Mouse (Mus musculus): ENCODE results near the gene Pla2g4b. TPM values are rescaled to one million over a fixed set of nuclear protein-coding genes. Genes with fewer than 3 reads are reported as not detected.

Gene Pla2g4b
- polyA plus RNA-seq, 2 experiments = 0.11 to 1.3 TPM

DNA sequence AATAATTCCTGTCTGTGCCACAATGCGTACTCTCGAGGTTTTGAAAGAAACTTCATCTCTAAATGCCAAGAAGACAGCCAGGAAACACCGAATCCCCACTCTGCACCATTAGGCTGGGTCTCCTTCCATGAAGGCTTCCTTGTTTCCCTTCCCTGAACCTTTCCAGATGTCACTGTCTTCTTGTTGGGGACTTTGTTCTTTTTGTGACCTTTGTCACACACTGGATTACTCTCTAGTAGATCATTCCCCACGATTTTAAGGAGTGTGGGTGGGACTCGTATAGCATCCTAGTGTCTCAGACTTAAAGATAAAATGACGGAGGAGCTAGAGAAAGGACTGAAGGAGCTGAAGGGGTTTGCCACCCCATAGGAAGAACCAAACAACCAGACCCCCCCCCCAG lies 42.3 kb upstream of the Pla2g4b start:
- TF ChIP-seq EP300 (IDR thresholded peaks at IDR 0.05; ENCODE audit: low read depth) (no peak), CTCF (IDR thresholded peaks at IDR 0.05; ENCODE audit: low read depth) (no peak)
- DNase-seq (ENCODE audit: low read depth in 3 of 3, low spot score in 3 of 3) (no peak), ATAC-seq (ENCODE audit: insufficient read depth) (no peak)
- Histone ChIP-seq H3K4me3 (ENCODE audit: insufficient read depth in 1 of 2, low read depth in 2 of 2, low read length in 2 of 2) (no peak overlapping the region), H3K4me2 (ENCODE audit: low read depth) (no peak overlapping the region), H3K36me3 (replicated peaks; ENCODE audit: control insufficient read depth, insufficient read depth, low read depth) (no peaks in the 10 kb centered on the region), H3K27ac (no peak overlapping the region), H3K27me3 (ENCODE audit: control insufficient read depth, insufficient read depth, low read length) (no peaks in the 10 kb centered on the region), H3K9me3 (ENCODE audit: control insufficient read depth, low read length) (no peaks in the 10 kb centered on the region), H3K9ac (replicated peaks) (no peak overlapping the region), H3K4me1 (replicated peaks; ENCODE audit: control insufficient read depth in 2 of 2, insufficient read depth in 2 of 2, low read length in 1 of 2) (no peaks in the 10 kb centered on the region; a peak in 1 of 4 replicates)
- 66% methylated on average over 6 of the region's 6 CpGs for whole genome bisulfite sequencing (ENCODE audit: insufficient replicate concordance)

DNA sequence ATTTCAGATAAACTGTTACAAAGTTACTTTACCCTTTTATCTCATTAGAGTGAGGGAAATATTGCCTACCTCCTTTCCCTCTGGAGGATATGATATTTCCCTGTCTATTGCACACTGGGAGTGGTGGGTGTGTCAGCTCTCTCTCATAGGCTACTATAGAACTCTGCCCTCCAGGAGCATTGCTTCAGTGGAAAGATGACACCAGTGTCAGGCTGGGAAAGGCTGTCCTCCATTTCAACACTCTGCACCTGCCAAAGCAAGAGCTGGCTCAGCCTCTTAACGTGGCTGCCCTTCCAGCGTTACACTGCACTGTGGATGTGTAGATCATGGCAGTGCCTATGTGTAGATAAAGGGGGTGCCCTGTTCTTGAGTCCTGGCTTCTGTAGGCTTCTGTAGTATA lies 40.9 kb upstream of the Pla2g4b start:
- TF ChIP-seq CTCF (IDR thresholded peaks at IDR 0.05; ENCODE audit: low read depth) (no peak), EP300 (IDR thresholded peaks at IDR 0.05; ENCODE audit: low read depth) (no peak)
- no peak overlapping the region for H3K27ac ChIP-seq
- ATAC-seq (ENCODE audit: insufficient read depth) = no peak
- no peak overlapping the region for H3K4me2 ChIP-seq (ENCODE audit: low read depth)
- H3K27me3 ChIP-seq (ENCODE audit: control insufficient read depth, insufficient read depth, low read length) = no peaks in the 10 kb centered on the region
- WGBS (ENCODE audit: insufficient replicate concordance) = 70% methylated on average over 2 of the region's 2 CpGs
- no peaks in the 10 kb centered on the region for H3K36me3 ChIP-seq (replicated peaks; ENCODE audit: control insufficient read depth, insufficient read depth, low read depth)
- no peaks in the 10 kb centered on the region for H3K9me3 ChIP-seq (ENCODE audit: control insufficient read depth, low read length)
- H3K4me1 ChIP-seq (replicated peaks; ENCODE audit: control insufficient read depth in 2 of 2, insufficient read depth in 2 of 2, low read length in 1 of 2) = no peaks in the 10 kb centered on the region
- DNase-seq (ENCODE audit: low read depth in 3 of 3, low spot score in 3 of 3) = no peak
- no peak overlapping the region for H3K4me3 ChIP-seq (ENCODE audit: insufficient read depth in 1 of 2, low read depth in 2 of 2, low read length in 2 of 2)
- no peak overlapping the region for H3K9ac ChIP-seq (replicated peaks)

DNA sequence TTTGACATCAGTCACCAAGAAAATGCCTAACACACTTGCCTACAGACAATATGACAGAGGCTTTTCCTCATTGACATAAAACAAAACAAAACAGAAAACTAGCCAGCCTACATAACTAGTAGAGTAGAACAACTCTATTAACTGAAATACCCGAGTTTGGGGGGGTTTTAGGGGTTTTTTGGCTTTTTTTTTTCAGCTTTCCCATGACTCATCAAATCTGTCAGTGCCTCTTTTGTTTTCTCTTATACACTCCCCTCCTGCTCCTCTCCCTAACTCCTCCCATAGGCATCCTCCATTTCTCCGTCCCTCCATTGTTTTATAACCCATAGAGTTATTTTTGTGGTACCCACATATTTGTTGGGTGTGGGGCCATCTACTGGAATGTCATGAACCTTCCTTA lies 39.7 kb upstream of the Pla2g4b start:
- Histone ChIP-seq H3K4me2 (ENCODE audit: low read depth) (no peak overlapping the region), H3K27ac (no peak overlapping the region), H3K27me3 (ENCODE audit: control insufficient read depth, insufficient read depth, low read length) (no peaks in the 10 kb centered on the region), H3K36me3 (replicated peaks; ENCODE audit: control insufficient read depth, insufficient read depth, low read depth) (no peaks in the 10 kb centered on the region), H3K4me1 (replicated peaks; ENCODE audit: control insufficient read depth in 2 of 2, insufficient read depth in 2 of 2, low read length in 1 of 2) (no peaks in the 10 kb centered on the region), H3K9ac (replicated peaks) (no peak overlapping the region), H3K4me3 (ENCODE audit: insufficient read depth in 1 of 2, low read depth in 2 of 2, low read length in 2 of 2) (no peak overlapping the region), H3K9me3 (ENCODE audit: control insufficient read depth, low read length) (no peaks in the 10 kb centered on the region)
- ATAC-seq (ENCODE audit: insufficient read depth) (no peak), DNase-seq (ENCODE audit: low read depth in 3 of 3, low spot score in 3 of 3) (no peak)
- TF ChIP-seq CTCF (IDR thresholded peaks at IDR 0.05; ENCODE audit: low read depth) (no peak), EP300 (IDR thresholded peaks at IDR 0.05; ENCODE audit: low read depth) (no peak)
- 51% methylated on average over 2 of the region's 2 CpGs for WGBS (ENCODE audit: insufficient replicate concordance)

DNA sequence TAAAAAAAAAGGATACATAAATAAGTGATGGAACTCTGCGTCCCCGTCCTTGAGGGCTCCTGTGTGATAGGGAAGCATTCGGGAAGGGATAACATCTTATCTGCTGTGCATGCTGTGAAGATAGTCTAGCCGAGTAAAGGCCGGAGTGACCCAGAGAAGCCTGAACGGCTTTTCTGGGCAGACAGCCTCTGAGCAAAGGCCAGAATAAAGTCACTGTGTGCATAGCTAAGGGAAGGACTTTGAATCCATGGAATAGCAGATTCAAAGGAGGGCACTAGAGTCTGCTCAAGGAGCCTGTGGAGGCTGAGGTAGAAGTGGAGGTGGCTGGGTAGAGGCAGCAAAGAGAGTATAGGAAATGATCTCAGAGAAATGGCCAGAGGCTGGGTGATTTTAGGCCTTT lies 38.4 kb upstream of the Pla2g4b start:
- Histone ChIP-seq H3K4me3 (ENCODE audit: insufficient read depth in 1 of 2, low read depth in 2 of 2, low read length in 2 of 2) (no peak overlapping the region), H3K27me3 (ENCODE audit: control insufficient read depth, insufficient read depth, low read length) (no peaks in the 10 kb centered on the region), H3K27ac (no peak overlapping the region), H3K4me1 (replicated peaks; ENCODE audit: control insufficient read depth in 2 of 2, insufficient read depth in 2 of 2, low read length in 1 of 2) (no peaks in the 10 kb centered on the region), H3K9ac (replicated peaks) (no peak overlapping the region), H3K9me3 (ENCODE audit: control insufficient read depth, low read length) (no peaks in the 10 kb centered on the region), H3K36me3 (replicated peaks; ENCODE audit: control insufficient read depth, insufficient read depth, low read depth) (no peaks in the 10 kb centered on the region), H3K4me2 (ENCODE audit: low read depth) (no peak overlapping the region)
- TF ChIP-seq EP300 (IDR thresholded peaks at IDR 0.05; ENCODE audit: low read depth) (no peak), CTCF (IDR thresholded peaks at IDR 0.05; ENCODE audit: low read depth) (no peak)
- ATAC-seq (ENCODE audit: insufficient read depth) (no peak), DNase-seq (ENCODE audit: low read depth in 3 of 3, low spot score in 3 of 3) (no peak)
- 53% methylated on average over 6 of the region's 6 CpGs for WGBS (ENCODE audit: insufficient replicate concordance)

DNA sequence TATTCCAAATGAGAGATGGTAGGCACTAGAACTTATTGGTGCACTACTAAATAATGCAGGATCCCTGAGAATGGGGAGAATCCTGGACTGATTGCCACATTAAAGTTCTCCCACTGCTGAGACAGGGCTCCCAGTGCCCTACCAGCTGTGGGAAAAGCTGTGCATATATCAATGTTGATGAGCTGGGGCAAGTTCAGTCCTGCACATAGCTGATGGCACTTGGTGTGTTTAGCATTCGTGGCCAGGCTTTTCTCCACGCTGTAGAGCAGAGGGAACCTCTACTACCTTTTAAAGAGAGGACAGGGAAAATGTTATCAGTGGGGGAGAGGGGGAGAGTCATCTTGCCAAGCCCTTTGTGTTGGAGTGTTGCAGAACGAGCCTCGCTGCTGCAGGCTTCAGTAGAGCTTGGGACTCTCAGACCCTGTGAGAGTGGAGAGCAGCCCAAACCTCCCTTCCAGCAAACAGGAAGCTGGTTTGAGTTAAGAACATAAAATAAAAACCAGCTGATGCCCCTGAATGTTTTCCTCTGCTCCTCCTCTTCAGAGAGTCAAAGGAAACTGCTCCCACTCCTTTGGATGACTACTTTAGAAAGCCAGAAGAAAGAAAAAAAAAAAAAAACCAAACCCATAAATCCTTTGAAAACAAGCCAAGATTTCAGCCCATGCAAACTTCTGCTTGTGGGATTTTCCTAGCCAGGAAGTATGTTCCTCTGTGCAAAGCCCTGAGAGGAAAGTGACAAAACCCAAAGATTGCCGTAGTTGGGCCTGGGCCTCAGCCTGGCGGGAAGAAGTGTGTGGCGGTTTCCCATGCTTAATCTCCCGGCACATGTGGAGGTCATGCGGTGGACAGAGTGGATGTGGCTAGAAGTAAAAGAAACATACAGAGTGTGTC lies 37.6 kb upstream of the Pla2g4b start:
- no peak overlapping the region for H3K27ac ChIP-seq
- no peak overlapping the region for H3K4me3 ChIP-seq (ENCODE audit: insufficient read depth in 1 of 2, low read depth in 2 of 2, low read length in 2 of 2)
- 0 out of 4 replicates have a peak, but pooled peaks cover 0 to under 1% of the 10 kb centered on the region in 2 experiments for H3K4me1 ChIP-seq (replicated peaks; ENCODE audit: control insufficient read depth in 2 of 2, insufficient read depth in 2 of 2, low read length in 1 of 2)
- no peaks in the 10 kb centered on the region for H3K36me3 ChIP-seq (replicated peaks; ENCODE audit: control insufficient read depth, insufficient read depth, low read depth)
- H3K9me3 ChIP-seq (ENCODE audit: control insufficient read depth, low read length) = no peaks in the 10 kb centered on the region
- ATAC-seq (ENCODE audit: insufficient read depth) (no peak), DNase-seq (ENCODE audit: low read depth in 3 of 3, low spot score in 3 of 3) (no peak)
- H3K9ac ChIP-seq (replicated peaks) = no peak overlapping the region
- TF ChIP-seq EP300 (IDR thresholded peaks at IDR 0.05; ENCODE audit: low read depth) (no peak), CTCF (IDR thresholded peaks at IDR 0.05; ENCODE audit: low read depth) (no peak)
- 43% methylated on average over 9 of the region's 9 CpGs for WGBS (ENCODE audit: insufficient replicate concordance)
- H3K4me2 ChIP-seq (ENCODE audit: low read depth) = no peak overlapping the region
- no peaks in the 10 kb centered on the region for H3K27me3 ChIP-seq (ENCODE audit: control insufficient read depth, insufficient read depth, low read length)

Measured in liver, embryonic 14.5 days (tissue).